Mouse (Mus musculus): ENCODE measurements around the gene Chrd. TPM values are rescaled to one million over a fixed set of nuclear protein-coding genes. Genes with fewer than 3 reads are reported as not detected.

Gene Chrd
- 12.2 and 12.8 TPM in 2 replicates for polyA plus RNA-seq (2015; fragmentation: Nextera tagmentation; extraction: Ambion mirVana)

DNA sequence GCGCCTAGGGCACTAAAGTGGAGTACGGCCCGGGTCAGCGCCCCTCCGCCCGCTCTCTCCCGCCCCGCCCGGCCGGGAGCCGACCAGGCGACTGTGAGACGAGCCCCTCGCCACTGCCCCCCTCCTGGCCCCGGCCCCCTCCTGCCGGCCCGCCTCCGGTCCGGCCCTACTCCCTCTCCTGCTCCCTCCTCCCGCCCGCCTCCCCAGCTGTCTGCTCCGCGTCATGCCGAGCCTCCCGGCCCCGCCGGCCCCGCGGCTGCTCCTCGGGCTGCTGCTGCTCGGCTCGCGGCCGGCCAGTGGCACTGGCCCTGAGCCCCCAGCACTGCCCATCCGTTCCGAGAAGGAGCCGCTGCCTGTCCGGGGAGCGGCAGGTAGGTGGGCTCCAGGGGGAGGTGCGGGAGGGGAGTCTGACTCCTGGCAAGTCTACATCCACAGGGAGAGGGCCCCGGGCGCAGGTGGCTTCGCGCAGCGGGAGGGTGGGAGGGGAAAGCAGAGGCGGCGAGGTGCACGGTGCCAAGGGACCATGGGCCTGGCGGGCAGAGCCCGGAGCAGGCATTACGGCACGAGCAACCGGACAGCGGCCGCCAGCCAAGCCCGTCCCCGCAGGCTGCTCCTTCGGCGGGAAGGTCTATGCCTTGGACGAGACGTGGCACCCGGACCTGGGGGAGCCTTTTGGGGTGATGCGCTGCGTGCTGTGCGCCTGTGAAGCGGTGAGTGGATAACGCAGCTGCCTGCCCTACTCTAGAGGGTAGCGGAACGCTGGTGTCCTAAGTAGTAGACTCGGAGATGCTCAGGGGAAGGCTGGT lies at the start of gene Chrd:
Gene Chrd (plus strand): TSS at position 203 of the 806 bp plus-strand sequence.
- under 1% methylated on average over 55 of the region's 70 CpGs for WGBS

DNA sequence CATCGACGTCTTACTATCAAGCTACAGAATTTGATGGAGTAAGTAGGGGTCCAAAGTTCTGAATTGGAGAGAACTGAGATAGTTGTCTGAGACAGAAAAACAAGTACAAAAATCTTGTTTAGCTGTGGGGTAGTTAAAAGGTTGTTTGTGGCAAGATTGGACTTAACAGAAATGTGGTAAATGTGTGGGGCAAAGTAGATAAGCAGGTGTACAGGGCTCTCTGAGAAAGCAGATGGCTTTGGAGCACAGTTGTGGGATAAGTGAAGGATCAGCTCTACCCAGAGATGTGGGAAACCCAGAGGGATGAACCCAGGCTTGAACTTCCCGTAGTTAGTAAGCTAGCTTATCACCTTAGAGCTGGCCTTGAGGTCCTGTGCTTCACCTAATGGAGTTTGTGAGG lies 42.2 kb upstream of the Chrd start:
- Histone ChIP-seq H3K4me1 (peaks cover 37% of the 10 kb centered on the region), H3K9ac (no peak overlapping the region), H3K4me3 (no peak overlapping the region), H3K27ac (no peak overlapping the region), H3K4me2 (no peak overlapping the region), H3K9me3 (no peaks in the 10 kb centered on the region), H3K36me3 (peaks cover 66% of the 10 kb centered on the region), H3K27me3 (no peaks in the 10 kb centered on the region)
- WGBS, result 87% methylated on average over 3 of the region's 3 CpGs
- ATAC-seq (ENCODE audit: insufficient number of reproducible peaks, low FRiP score, low TSS enrichment, low read depth), result no peak

More for the DNA sequence above, at the start of gene Chrd:
- Histone ChIP-seq H3K9ac (peak within 1 kb of the TSS; percentile 85), H3K4me1 (peaks cover 25% of the 10 kb centered on the region), H3K27ac (peak within 1 kb of the TSS; percentile 91), H3K36me3 (peaks cover 7% of the 10 kb centered on the region; the same call in 1 of the 2 replicates), H3K9me3 (no peaks in the 10 kb centered on the region), H3K27me3 (peaks cover 33% of the 10 kb centered on the region), H3K4me2 (peak within 1 kb of the TSS; percentile 94), H3K4me3 (peak within 1 kb of the TSS; percentile 68)
- ATAC-seq (ENCODE audit: insufficient number of reproducible peaks, low FRiP score, low TSS enrichment, low read depth), result peak; percentile 70

GRCm38 (mm10) chr16:20691617-20692016 lies 41.3 kb upstream of the Chrd start:
- no peak overlapping the region for H3K4me3 ChIP-seq
- H3K4me1 ChIP-seq, result peaks cover 46% of the 10 kb centered on the region
- ATAC-seq (ENCODE audit: insufficient number of reproducible peaks, low FRiP score, low TSS enrichment, low read depth), result no peak
- no peak overlapping the region for H3K4me2 ChIP-seq
- no peaks in the 10 kb centered on the region for H3K27me3 ChIP-seq
- WGBS, result 65% methylated on average over 1 of the region's 1 CpGs
- no peak overlapping the region for H3K27ac ChIP-seq
- H3K9me3 ChIP-seq, result no peaks in the 10 kb centered on the region
- H3K9ac ChIP-seq, result no peak overlapping the region
- H3K36me3 ChIP-seq, result peaks cover 58% of the 10 kb centered on the region

DNA sequence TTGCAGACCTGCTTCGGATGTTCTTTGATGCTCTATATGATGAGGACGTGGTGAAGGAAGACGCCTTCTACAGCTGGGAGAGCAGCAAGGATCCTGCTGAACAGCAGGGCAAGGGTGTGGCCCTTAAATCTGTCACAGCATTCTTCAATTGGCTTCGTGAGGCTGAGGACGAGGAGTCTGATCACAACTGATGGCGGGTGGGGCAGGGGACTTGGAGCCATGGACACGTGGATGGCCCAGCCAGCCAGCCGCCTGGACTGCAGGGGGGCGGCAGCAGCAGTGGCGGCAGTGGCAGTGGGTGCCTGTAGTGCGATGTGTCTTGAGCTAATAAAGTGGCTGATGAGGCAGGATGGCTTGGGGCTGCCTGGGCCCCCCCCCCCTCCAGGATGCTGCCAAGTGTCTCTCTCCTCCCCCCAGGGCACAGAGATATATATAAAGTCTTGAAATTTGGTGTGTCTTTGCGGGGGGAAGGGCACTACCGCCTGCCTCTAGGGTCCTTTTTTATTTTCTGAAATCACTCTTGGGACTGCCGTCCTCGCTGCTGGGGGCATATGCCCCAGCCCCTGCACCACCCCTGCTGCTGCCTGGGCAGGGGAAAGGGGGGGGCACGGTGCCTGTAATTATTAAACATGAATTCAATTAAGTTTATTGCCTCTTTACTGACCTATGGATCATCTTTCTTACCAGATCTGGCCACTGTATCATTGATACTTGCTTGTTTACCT lies 40.5 kb upstream of the Chrd start:
- Histone ChIP-seq H3K9ac (no peak overlapping the region), H3K4me1 (peaks cover 46% of the 10 kb centered on the region), H3K27ac (peak overlapping the region; percentile 94; the same call in 1 of the 2 replicates), H3K9me3 (no peaks in the 10 kb centered on the region), H3K4me2 (no peak overlapping the region), H3K27me3 (no peaks in the 10 kb centered on the region), H3K36me3 (peaks cover 50% of the 10 kb centered on the region), H3K4me3 (no peak overlapping the region; the same call in 1 of the 2 replicates)
- no peak for ATAC-seq (ENCODE audit: insufficient number of reproducible peaks, low FRiP score, low TSS enrichment, low read depth)
- 39% methylated on average over 16 of the region's 16 CpGs for WGBS

GRCm38 (mm10) chr16:20693111-20693701 lies 39.7 kb upstream of the Chrd start, which contains the start of gene Fam131a:
Fam131a (plus strand) TSS chr16:20693241.
- Histone ChIP-seq H3K4me3 (peak within 1 kb of the TSS; percentile 65), H3K27me3 (no peaks in the 10 kb centered on the region), H3K4me1 (peaks cover 46% of the 10 kb centered on the region), H3K9me3 (no peaks in the 10 kb centered on the region), H3K27ac (peak within 1 kb of the TSS; percentile 94), H3K36me3 (peaks cover 42% of the 10 kb centered on the region), H3K9ac (peak within 1 kb of the TSS; percentile 61), H3K4me2 (peak within 1 kb of the TSS; percentile 86)
- under 1% methylated on average over 34 of the region's 37 CpGs for WGBS
- ATAC-seq (ENCODE audit: insufficient number of reproducible peaks, low FRiP score, low TSS enrichment, low read depth), result peak; percentile 89

GRCm38 (mm10) chr16:20694781-20695180 lies 38.1 kb upstream of the Chrd start:
- peak overlapping the region; percentile 75; the same call in 1 of the 2 replicates for H3K4me2 ChIP-seq
- H3K9ac ChIP-seq, result no peak overlapping the region
- peaks cover 39% of the 10 kb centered on the region for H3K36me3 ChIP-seq
- peaks cover 46% of the 10 kb centered on the region for H3K4me1 ChIP-seq
- H3K27ac ChIP-seq, result peak overlapping the region; percentile 80
- WGBS, result 58% methylated on average over 8 of the region's 8 CpGs
- no peaks in the 10 kb centered on the region for H3K27me3 ChIP-seq
- no peak for ATAC-seq (ENCODE audit: insufficient number of reproducible peaks, low FRiP score, low TSS enrichment, low read depth)
- peak overlapping the region; percentile 44 for H3K4me3 ChIP-seq
- no peaks in the 10 kb centered on the region for H3K9me3 ChIP-seq

GRCm38 (mm10) chr16:20695622-20696323 lies 37.2 kb upstream of the Chrd start:
- WGBS, result 2% methylated on average over 46 of the region's 46 CpGs
- Histone ChIP-seq H3K4me2 (peak overlapping the region; percentile 75), H3K4me1 (peaks cover 52% of the 10 kb centered on the region), H3K36me3 (peaks cover 36% of the 10 kb centered on the region), H3K9me3 (no peaks in the 10 kb centered on the region), H3K4me3 (peak overlapping the region; percentile 44), H3K27me3 (no peaks in the 10 kb centered on the region), H3K27ac (peak overlapping the region; percentile 80), H3K9ac (peak overlapping the region; percentile 5)
- peak; percentile 73 for ATAC-seq (ENCODE audit: insufficient number of reproducible peaks, low FRiP score, low TSS enrichment, low read depth)

- ATAC-seq (ENCODE audit: insufficient number of reproducible peaks, low FRiP score, low TSS enrichment, low read depth), result no peak
- no peaks in the 10 kb centered on the region for H3K9me3 ChIP-seq
- no peak overlapping the region for H3K4me2 ChIP-seq
- H3K4me3 ChIP-seq, result no peak overlapping the region
- WGBS, result 77% methylated on average over 5 of the region's 5 CpGs
- H3K4me1 ChIP-seq, result peaks cover 49% of the 10 kb centered on the region
- no peak overlapping the region for H3K9ac ChIP-seq
- no peaks in the 10 kb centered on the region for H3K27me3 ChIP-seq
- peaks cover 37% of the 10 kb centered on the region for H3K36me3 ChIP-seq
- no peak overlapping the region for H3K27ac ChIP-seq
Measured at GRCm38 (mm10) chr16:20699266-20699665, 33.7 kb upstream of the Chrd start.

DNA sequence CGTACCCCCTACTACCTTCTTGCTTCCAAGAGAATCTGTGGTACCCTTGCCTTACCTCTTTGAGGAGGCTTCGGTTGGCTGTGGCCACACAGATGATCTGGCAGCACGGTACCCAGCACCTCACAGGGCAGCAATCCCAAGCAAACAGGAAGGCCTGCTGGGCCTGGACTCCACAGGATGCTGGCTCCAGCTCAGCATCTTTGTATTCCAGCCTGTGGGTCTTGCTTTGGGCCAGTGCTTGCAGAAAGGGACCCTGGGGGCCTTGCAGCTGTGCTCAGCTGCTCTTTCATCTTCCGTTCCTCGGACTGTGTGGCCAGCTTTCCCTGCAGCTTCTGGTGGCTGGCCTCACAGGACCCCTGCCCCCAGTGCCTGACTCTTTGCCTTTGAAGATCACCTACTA lies 32.9 kb upstream of the Chrd start:
- no peak overlapping the region for H3K9ac ChIP-seq
- no peak overlapping the region for H3K4me2 ChIP-seq
- H3K4me3 ChIP-seq, result no peak overlapping the region
- no peak overlapping the region for H3K27ac ChIP-seq
- 29% methylated on average over 5 of the region's 5 CpGs for WGBS
- H3K27me3 ChIP-seq, result no peaks in the 10 kb centered on the region
- peaks cover 43% of the 10 kb centered on the region for H3K36me3 ChIP-seq
- no peak for ATAC-seq (ENCODE audit: insufficient number of reproducible peaks, low FRiP score, low TSS enrichment, low read depth)
- H3K9me3 ChIP-seq, result no peaks in the 10 kb centered on the region
- H3K4me1 ChIP-seq, result peaks cover 43% of the 10 kb centered on the region

GRCm38 (mm10) chr16:20701316-20701715 lies 31.6 kb upstream of the Chrd start:
- Histone ChIP-seq H3K4me2 (no peak overlapping the region), H3K27ac (peak overlapping the region; percentile 59), H3K4me1 (peaks cover 30% of the 10 kb centered on the region), H3K36me3 (peaks cover 55% of the 10 kb centered on the region), H3K9me3 (no peaks in the 10 kb centered on the region), H3K27me3 (no peaks in the 10 kb centered on the region), H3K9ac (peak overlapping the region; percentile 24; the same call in 1 of the 2 replicates), H3K4me3 (no peak overlapping the region)
- no peak for ATAC-seq (ENCODE audit: insufficient number of reproducible peaks, low FRiP score, low TSS enrichment, low read depth)
- 43% methylated on average over 7 of the region's 7 CpGs for WGBS

Measured in limb, embryonic 15.5 days (tissue).